Mouse (Mus musculus): ENCODE measurements around the gene Sap30bp. TPM values are rescaled to one million over a fixed set of nuclear protein-coding genes. Genes with fewer than 3 reads are reported as not detected.

Sap30bp gene
- polyA plus RNA-seq, 1 experiment from 2014 or later, result 35.8 TPM

GRCm38 (mm10) chr11:115931235-115931634, 1.8 kb upstream of the Sap30bp start:
- no peaks in the 10 kb centered on the region for H3K27me3 ChIP-seq (ENCODE audit: control insufficient read depth, insufficient read depth, low read length)
- no peak for ATAC-seq (ENCODE audit: insufficient number of reproducible peaks, insufficient read depth, low FRiP score, low read depth)
- 64% methylated on average over 3 of the region's 3 CpGs for WGBS
- no peak overlapping the region for H3K9ac ChIP-seq (replicated peaks; ENCODE audit: low read depth, low read length)
- no peak overlapping the region for H3K4me3 ChIP-seq (ENCODE audit: low read depth, low read length)
- peaks cover 18% of the 10 kb centered on the region for H3K36me3 ChIP-seq (ENCODE audit: control insufficient read depth, insufficient read depth, low read length)
- no peak overlapping the region for H3K4me2 ChIP-seq (replicated peaks; ENCODE audit: low read depth, low read length)
- H3K4me1 ChIP-seq (ENCODE audit: control insufficient read depth, insufficient read depth, low read length), result peaks cover 15% of the 10 kb centered on the region; the same call in 1 of the 2 replicates
- H3K9me3 ChIP-seq (ENCODE audit: control insufficient read depth, low read depth, low read length), result no peaks in the 10 kb centered on the region
- no peak overlapping the region for H3K27ac ChIP-seq (ENCODE audit: low read length)

- under 1% methylated on average over 16 of the region's 16 CpGs for WGBS
- Histone ChIP-seq H3K27me3 (ENCODE audit: control insufficient read depth, insufficient read depth, low read length) (no peaks in the 10 kb centered on the region), H3K27ac (ENCODE audit: low read length) (no peak overlapping the region), H3K36me3 (ENCODE audit: control insufficient read depth, insufficient read depth, low read length) (peaks cover 22% of the 10 kb centered on the region; the same call in 1 of the 2 replicates), H3K9ac (replicated peaks; ENCODE audit: low read depth, low read length) (peak overlapping the region; percentile 72), H3K4me3 (ENCODE audit: low read depth, low read length) (peak overlapping the region; percentile 88), H3K9me3 (ENCODE audit: control insufficient read depth, low read depth, low read length) (no peaks in the 10 kb centered on the region), H3K4me1 (ENCODE audit: control insufficient read depth, insufficient read depth, low read length) (peaks cover 15% of the 10 kb centered on the region; the same call in 1 of the 2 replicates), H3K4me2 (replicated peaks; ENCODE audit: low read depth, low read length) (peak overlapping the region; percentile 73)
- no peak for ATAC-seq (ENCODE audit: insufficient number of reproducible peaks, insufficient read depth, low FRiP score, low read depth)
These were observed 647 bp downstream of the Sap30bp start for GRCm38 (mm10) chr11:115933747-115934110.

- no peak overlapping the region for H3K27ac ChIP-seq (ENCODE audit: low read length)
- no peak overlapping the region for H3K4me2 ChIP-seq (replicated peaks; ENCODE audit: low read depth, low read length)
- no peak for ATAC-seq (ENCODE audit: insufficient number of reproducible peaks, insufficient read depth, low FRiP score, low read depth)
- no peak overlapping the region for H3K4me3 ChIP-seq (ENCODE audit: low read depth, low read length)
- no peaks in the 10 kb centered on the region for H3K27me3 ChIP-seq (ENCODE audit: control insufficient read depth, insufficient read depth, low read length)
- H3K9me3 ChIP-seq (ENCODE audit: control insufficient read depth, low read depth, low read length), result no peaks in the 10 kb centered on the region
- WGBS, result 34% methylated on average over 6 of the region's 6 CpGs
- peaks cover 61% of the 10 kb centered on the region for H3K36me3 ChIP-seq (ENCODE audit: control insufficient read depth, insufficient read depth, low read length)
- H3K9ac ChIP-seq (replicated peaks; ENCODE audit: low read depth, low read length), result no peak overlapping the region
- H3K4me1 ChIP-seq (ENCODE audit: control insufficient read depth, insufficient read depth, low read length), result no peaks in the 10 kb centered on the region
These were observed 6.7 kb downstream of the Sap30bp start for GRCm38 (mm10) chr11:115939690-115940329.

- 73% methylated on average over 7 of the region's 7 CpGs for WGBS
- peaks cover 64% of the 10 kb centered on the region for H3K36me3 ChIP-seq (ENCODE audit: control insufficient read depth, insufficient read depth, low read length)
- no peak for ATAC-seq (ENCODE audit: insufficient number of reproducible peaks, insufficient read depth, low FRiP score, low read depth)
These were observed 8.9 kb downstream of the Sap30bp start for GRCm38 (mm10) chr11:115941980-115942379.

GRCm38 (mm10) chr11:115945247-115945646, 12.2 kb downstream of the Sap30bp start:
- ATAC-seq (ENCODE audit: insufficient number of reproducible peaks, insufficient read depth, low FRiP score, low read depth), result no peak
- Histone ChIP-seq H3K27ac (ENCODE audit: low read length) (no peak overlapping the region), H3K9ac (replicated peaks; ENCODE audit: low read depth, low read length) (no peak overlapping the region), H3K4me3 (ENCODE audit: low read depth, low read length) (no peak overlapping the region), H3K4me2 (replicated peaks; ENCODE audit: low read depth, low read length) (no peak overlapping the region), H3K4me1 (ENCODE audit: control insufficient read depth, insufficient read depth, low read length) (no peaks in the 10 kb centered on the region), H3K9me3 (ENCODE audit: control insufficient read depth, low read depth, low read length) (no peaks in the 10 kb centered on the region), H3K36me3 (ENCODE audit: control insufficient read depth, insufficient read depth, low read length) (peaks cover 40% of the 10 kb centered on the region), H3K27me3 (ENCODE audit: control insufficient read depth, insufficient read depth, low read length) (no peaks in the 10 kb centered on the region)
- WGBS, result 83% methylated on average over 8 of the region's 8 CpGs

More at GRCm38 (mm10) chr11:115941980-115942379, 8.9 kb downstream of the Sap30bp start:
- H3K27me3 ChIP-seq (ENCODE audit: control insufficient read depth, insufficient read depth, low read length), result no peaks in the 10 kb centered on the region
- no peaks in the 10 kb centered on the region for H3K4me1 ChIP-seq (ENCODE audit: control insufficient read depth, insufficient read depth, low read length)
- H3K9me3 ChIP-seq (ENCODE audit: control insufficient read depth, low read depth, low read length), result no peaks in the 10 kb centered on the region
- no peak overlapping the region for H3K4me2 ChIP-seq (replicated peaks; ENCODE audit: low read depth, low read length)
- no peak overlapping the region for H3K9ac ChIP-seq (replicated peaks; ENCODE audit: low read depth, low read length)
- H3K4me3 ChIP-seq (ENCODE audit: low read depth, low read length), result no peak overlapping the region
- no peak overlapping the region for H3K27ac ChIP-seq (ENCODE audit: low read length)

- Histone ChIP-seq H3K9me3 (ENCODE audit: control insufficient read depth, low read depth, low read length) (no peaks in the 10 kb centered on the region), H3K27ac (ENCODE audit: low read length) (no peak overlapping the region), H3K9ac (replicated peaks; ENCODE audit: low read depth, low read length) (no peak overlapping the region), H3K36me3 (ENCODE audit: control insufficient read depth, insufficient read depth, low read length) (peaks cover 40% of the 10 kb centered on the region), H3K4me1 (ENCODE audit: control insufficient read depth, insufficient read depth, low read length) (no peaks in the 10 kb centered on the region), H3K4me2 (replicated peaks; ENCODE audit: low read depth, low read length) (no peak overlapping the region), H3K27me3 (ENCODE audit: control insufficient read depth, insufficient read depth, low read length) (no peaks in the 10 kb centered on the region), H3K4me3 (ENCODE audit: low read depth, low read length) (no peak overlapping the region)
- ATAC-seq (ENCODE audit: insufficient number of reproducible peaks, insufficient read depth, low FRiP score, low read depth), result no peak
- WGBS, result 80% methylated on average over 9 of the region's 9 CpGs
These were observed 13.2 kb downstream of the Sap30bp start for GRCm38 (mm10) chr11:115946221-115946828.

- no peak for ATAC-seq (ENCODE audit: insufficient number of reproducible peaks, insufficient read depth, low FRiP score, low read depth)
- Histone ChIP-seq H3K4me3 (ENCODE audit: low read depth, low read length) (no peak overlapping the region), H3K9me3 (ENCODE audit: control insufficient read depth, low read depth, low read length) (no peaks in the 10 kb centered on the region), H3K27ac (ENCODE audit: low read length) (no peak overlapping the region), H3K36me3 (ENCODE audit: control insufficient read depth, insufficient read depth, low read length) (peaks cover 41% of the 10 kb centered on the region), H3K27me3 (ENCODE audit: control insufficient read depth, insufficient read depth, low read length) (no peaks in the 10 kb centered on the region), H3K4me1 (ENCODE audit: control insufficient read depth, insufficient read depth, low read length) (no peaks in the 10 kb centered on the region), H3K9ac (replicated peaks; ENCODE audit: low read depth, low read length) (no peak overlapping the region), H3K4me2 (replicated peaks; ENCODE audit: low read depth, low read length) (no peak overlapping the region)
- WGBS, result 93% methylated on average over 9 of the region's 9 CpGs
These were observed 15.2 kb downstream of the Sap30bp start for GRCm38 (mm10) chr11:115948316-115948715.

- H3K27me3 ChIP-seq (ENCODE audit: control insufficient read depth, insufficient read depth, low read length), result no peaks in the 10 kb centered on the region
- H3K9me3 ChIP-seq (ENCODE audit: control insufficient read depth, low read depth, low read length), result no peaks in the 10 kb centered on the region
- ATAC-seq (ENCODE audit: insufficient number of reproducible peaks, insufficient read depth, low FRiP score, low read depth), result no peak
- WGBS, result 89% methylated on average over 2 of the region's 2 CpGs
- H3K4me3 ChIP-seq (ENCODE audit: low read depth, low read length), result no peak overlapping the region
- H3K9ac ChIP-seq (replicated peaks; ENCODE audit: low read depth, low read length), result no peak overlapping the region
- H3K36me3 ChIP-seq (ENCODE audit: control insufficient read depth, insufficient read depth, low read length), result peaks cover 52% of the 10 kb centered on the region
- H3K27ac ChIP-seq (ENCODE audit: low read length), result no peak overlapping the region
- peaks cover 4% of the 10 kb centered on the region; the same call in 1 of the 2 replicates for H3K4me1 ChIP-seq (ENCODE audit: control insufficient read depth, insufficient read depth, low read length)
- no peak overlapping the region for H3K4me2 ChIP-seq (replicated peaks; ENCODE audit: low read depth, low read length)
These were observed 17.6 kb downstream of the Sap30bp start for GRCm38 (mm10) chr11:115950719-115951118.

Measured in stomach, embryonic 14.5 days (tissue).